Mouse (Mus musculus) heart, adult 8-10 months (tissue): ENCODE measurements at regions not wholly inside any gene's neighbourhood (a gene's known extent, or its start where the extent isn't known, plus 50 kb on each side); places are given as distances from the start of the nearest gene placed in this dataset.
A peak's percentile ranks its signal among the peaks of the same experiment; 100 is the strongest.

Source experiments
- DNase-seq: peaks from one replicate; pipeline ENCODE4 v3.0.0; 2022; ENCODE audit warnings: low spot score

DNA sequence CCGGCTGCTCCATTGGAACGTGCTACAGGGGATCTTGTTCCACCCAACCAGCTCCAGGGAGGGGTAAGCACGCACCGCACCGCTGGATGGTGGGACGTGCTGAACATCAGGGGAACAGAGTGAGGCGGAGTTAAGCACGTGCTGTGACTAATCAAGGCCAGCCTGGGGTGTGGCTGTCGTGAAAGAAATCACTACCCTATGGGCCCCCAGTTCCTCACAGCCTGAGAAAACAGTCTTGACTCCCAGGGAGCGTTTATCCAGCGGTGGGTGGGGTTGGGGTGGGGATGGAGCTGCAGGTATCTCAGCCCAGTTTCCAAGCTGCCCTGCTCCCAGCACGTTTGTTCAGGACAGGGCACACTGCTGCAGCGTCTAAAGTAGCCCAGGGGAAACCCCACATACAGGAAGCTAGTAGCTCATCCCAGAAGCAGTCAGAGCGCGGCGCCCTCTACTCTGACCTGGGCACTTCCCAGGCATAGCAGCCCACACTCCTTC lies 113.4 kb upstream of the Egln3 start:
- no peak for DNase-seq

DNA sequence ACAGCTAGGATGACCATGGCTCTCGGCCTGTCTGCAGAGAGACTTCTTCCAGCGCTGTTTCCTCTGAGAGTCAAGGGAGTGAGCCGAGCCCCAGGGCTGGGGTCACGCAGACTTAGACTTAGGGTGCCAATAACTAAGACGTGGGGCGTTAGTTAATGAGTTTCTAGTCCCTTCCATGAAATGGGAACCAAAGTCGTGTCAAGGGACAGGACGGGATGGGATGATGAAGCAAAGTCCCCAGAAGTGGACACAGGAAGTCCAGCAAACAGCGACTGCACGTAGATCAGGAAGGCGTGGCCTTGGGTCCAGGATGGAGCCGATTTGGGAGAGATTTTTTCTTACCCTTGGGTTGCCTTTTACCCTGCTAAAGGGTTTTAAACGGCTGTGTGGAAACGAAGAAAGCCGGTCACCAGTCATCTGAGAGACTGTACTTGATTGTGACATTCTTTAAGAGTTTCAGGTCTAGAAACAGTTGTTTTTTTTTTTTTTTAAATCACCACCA lies 112.5 kb upstream of the Egln3 start:
- DNase-seq = no peak

DNA sequence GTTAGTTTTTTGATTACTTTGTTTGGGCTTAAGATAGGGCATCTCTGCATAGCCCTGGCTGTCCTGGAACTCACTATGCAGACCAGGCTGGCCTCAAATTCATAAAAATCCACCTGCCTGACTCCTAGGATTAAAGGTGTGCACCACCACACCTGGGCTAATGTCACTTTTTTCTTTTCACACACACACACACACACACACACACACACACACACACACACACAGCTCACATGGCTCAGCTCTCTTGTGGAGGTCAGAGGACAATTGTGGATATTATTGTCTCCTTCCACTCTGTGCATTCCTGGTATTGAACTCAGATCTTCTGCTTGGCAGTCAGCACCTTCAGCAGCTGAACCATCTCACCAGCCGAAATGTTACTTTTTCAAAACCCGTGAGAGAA lies 110.5 kb upstream of the Egln3 start:
- DNase-seq = no peak

DNA sequence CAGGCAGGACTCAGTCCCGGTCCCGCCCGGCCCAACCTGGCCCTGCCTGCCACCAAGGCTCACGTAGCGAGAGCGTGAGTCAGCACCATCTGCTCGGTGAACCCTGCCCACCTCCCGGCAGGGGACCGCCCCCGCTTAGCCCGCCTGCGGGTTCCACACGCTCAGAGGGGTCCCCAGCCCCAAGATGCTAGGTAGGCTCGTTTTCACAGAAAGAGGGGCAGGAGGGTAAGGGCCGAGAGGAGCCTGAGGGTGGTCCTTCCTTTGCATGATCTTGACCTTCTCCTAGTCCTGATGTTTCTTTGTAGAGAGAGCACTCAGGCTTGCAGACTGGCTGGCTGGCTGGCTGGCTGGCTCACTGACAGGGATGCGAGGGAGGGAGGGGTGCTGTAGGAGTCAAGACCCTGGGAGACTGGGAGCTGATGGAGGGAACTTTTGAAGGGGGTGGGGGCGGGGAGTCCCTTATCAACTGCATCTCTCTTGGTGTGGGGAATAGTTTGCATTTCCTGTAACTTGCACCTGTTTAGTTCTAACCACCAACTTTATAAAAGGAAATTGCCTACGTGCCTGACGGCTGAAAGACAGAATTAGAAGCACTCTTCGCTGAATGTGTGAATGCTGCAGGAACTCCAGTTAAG lies 109.7 kb upstream of the Egln3 start:
- peak; percentile 68 for DNase-seq

DNA sequence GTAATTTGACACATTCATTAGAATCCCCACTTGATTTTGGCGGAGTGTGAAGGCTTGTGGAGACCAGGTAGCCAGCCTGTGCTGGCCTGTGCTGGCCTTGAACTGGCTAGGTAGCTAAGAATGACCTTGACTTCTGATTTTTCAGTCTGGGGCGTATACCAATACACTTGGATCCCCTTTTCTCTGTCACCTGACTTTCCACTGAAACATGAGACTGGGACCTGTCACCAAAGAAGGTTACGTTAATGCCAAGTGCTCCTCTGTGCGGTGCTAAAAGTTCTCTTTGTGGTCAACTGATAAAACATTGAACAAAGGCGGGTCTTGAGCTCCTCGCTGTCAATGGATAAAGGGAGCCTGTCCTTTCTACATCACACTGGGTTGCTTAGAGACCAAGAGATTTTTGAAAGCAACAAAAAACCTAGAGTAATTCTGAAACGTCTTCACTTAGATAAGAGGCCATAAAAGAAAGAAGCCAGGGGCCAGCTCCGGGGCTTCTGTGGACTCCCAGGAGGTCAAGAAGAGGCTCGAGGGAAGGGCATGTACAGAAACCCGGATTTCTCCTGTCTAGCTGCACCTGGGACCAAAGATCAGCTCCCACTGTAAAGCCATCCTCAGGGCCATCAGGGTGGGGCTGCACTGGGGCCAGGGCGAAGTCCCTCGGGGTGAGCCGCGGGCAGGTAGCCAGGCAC lies 109.0 kb upstream of the Egln3 start:
- DNase-seq = peak; percentile 16

DNA sequence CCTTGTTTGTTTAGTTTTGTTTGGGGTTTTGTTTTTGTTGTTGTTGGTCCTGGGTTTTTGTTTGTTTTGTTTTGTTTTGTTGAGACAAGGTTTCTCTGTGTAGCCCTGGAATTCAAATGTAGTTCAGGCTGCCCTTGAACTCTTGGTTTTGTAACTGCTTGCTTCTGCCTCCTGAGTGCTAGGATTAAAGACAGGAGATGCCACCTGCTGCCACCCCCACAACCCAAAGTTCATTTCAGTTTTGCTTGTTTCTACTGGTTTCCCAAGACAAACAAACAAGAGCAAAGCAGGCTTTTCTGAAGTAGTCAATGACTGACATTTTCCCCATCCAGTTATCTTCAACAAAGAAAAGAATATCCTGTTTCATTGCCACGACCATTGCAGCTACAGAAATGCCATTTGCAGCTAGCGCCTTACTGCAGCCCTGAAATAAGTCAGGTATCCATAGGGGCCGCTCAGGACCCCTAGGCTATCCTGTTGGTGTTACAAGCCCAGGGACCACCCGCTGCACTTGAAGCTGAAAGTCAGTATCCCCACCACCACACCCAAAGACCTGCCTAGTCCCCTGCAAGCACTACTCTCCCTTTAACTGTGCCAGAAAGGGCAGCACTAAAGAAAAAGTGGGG lies 108.3 kb upstream of the Egln3 start:
- DNase-seq = no peak

DNA sequence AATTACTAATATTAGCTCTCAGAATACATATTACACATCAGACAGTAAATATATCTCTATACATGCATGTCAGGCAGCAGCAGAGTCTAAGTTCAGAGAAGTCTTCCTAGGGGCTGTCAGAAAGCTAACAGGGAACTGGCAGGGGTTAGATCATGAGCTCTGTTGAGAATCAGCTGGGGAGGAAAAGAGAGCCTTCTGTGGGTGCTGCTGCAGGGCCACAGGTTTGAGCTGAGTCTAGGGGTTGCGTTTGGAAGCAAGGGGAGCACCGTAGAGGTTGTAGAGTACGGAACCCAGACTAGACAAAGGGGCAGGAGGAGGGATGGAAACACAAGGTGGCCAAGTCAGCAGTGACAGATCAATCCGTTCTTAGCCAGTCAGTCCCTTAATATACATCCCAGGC lies 106.2 kb upstream of the Egln3 start:
- no peak for DNase-seq

DNA sequence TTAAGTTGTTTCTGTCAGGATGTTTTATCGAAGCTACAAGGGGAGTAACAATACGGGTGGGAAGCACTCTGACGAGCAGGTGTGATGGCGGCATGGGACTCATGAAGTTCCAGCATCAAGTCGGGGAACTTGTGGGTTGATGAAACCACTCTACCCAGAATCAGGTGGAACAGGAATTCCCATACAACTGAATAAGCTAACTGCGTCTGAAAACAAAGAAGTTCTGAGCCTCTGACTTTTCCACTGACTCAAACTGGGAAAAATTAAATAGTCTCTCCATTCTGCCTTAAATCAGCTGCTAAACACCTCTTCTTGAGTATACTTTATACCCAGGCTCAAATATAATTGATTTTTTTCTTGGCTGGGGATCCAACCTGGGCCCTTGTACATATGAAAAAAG lies 105.6 kb upstream of the Egln3 start:
- no peak for DNase-seq

DNA sequence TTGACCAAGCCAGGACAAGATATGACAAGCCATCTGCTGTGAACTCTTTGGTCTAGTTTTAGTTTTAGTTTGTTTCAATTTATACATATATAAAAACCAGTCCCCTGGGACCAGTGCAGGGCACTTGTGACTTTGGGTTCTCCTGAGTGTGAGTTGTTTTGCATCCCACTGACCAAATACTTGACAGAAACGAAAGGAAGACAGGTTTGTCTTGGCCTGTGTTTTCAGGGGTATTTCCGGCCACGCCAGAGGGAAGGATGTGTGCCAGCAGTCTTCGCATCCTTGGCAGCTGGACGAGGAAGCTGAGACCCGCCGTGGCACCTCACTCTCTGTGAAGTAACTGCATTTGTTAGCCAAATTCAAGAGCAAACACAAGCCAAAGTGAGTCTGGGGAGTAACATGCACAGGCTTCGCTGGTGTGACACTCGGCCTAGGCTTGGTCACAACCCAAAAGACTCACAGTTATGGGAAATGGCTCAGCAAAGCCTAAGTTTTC lies 101.5 kb upstream of the Egln3 start:
- no peak for DNase-seq

DNA sequence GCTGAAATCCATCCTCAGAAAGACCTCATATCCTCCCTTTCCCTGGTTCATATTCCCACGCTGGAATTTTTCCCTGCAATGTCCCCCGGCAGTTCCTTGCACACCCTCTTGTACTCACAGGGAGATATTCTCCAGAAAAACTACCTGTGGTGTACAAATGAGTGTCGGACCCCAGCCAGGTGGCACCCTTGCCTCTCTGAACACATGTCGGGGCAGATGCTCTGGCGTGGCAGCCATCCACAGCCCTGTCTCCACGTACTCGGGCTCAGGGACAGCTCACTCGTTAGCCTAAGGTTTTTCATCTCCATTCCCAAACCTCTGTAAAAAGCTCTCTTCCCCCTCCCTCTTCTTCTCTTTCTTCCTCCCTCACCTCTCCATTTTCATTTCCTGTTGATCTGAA lies 100.1 kb upstream of the Egln3 start:
- DNase-seq = no peak

DNA sequence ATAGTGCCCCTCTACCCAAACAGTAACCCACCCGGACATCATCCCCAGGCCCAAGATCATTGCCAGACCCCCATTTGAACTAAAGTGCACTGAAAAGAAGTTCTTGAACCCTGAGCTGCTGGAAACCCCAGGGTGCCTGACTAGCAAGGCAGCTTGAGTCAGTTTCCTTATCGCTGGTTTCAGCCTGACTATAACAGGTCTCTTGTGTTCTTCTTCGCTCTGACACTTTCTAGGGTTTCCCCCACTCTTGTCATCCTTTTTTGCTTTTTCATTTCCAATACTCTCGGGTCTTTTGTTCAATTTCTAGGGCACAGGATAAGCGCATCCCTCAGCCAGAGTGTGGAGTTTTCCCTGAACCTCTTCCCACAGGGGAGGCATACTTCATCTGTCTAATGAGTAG lies 95.8 kb upstream of the Egln3 start:
- no peak for DNase-seq

DNA sequence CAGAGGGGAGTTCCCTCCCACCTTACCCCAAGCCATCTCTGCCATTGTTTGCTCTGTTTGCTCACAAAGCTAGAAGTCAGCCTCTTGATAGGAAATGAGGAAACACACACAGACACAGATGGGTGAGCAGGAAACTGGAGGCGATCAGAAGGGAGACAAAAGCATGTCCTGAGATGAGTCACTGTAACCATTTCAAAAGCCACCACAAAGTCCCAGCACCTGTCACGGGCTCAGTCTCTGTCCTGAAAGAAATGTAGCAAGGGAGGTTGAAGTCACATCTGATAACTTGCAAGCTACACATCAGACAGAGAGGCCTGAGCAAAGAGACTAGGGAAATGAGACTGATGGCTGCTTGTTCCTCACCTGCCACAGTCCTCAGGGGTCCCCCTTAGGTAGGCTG lies 89.6 kb upstream of the Egln3 start:
- DNase-seq = no peak

DNA sequence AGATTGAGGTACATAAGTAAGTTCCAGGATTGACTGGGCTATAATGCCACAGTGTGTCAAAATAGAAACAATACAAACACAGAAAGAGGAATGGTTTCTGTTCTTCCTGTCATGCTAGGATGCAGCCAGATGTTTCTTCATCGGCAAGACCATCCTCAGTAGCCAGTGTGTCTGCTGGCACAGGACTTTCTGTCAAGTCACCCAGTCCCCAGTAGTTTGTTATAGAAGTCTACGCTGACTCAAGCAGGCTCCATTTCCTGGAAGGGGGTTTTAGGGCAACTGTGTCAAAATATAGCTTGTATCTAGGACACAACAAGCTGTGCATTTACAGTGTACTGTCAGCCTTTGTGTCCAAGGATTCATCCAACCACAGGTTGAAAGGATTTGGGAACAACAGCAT lies 86.7 kb upstream of the Egln3 start:
- no peak for DNase-seq

DNA sequence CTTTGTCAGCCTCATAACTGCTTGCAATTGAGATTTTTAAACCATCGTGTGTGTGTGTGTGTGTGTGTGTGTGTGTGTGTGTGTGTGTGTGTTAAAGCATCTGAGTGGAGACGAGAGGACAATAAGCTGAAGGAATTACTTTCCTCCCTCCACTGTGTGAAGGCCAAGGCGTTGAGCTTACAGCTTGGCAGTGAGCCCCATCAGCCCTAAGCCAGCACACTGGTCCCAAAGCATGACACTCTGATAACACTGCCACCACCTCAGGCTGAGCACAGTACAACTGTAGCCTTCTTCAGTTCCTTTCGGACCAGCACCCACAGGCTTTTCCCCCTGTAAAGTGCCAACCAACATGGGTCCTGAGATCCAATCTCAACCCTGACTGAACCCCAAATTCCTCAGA lies 85.1 kb upstream of the Egln3 start:
- DNase-seq = no peak

DNA sequence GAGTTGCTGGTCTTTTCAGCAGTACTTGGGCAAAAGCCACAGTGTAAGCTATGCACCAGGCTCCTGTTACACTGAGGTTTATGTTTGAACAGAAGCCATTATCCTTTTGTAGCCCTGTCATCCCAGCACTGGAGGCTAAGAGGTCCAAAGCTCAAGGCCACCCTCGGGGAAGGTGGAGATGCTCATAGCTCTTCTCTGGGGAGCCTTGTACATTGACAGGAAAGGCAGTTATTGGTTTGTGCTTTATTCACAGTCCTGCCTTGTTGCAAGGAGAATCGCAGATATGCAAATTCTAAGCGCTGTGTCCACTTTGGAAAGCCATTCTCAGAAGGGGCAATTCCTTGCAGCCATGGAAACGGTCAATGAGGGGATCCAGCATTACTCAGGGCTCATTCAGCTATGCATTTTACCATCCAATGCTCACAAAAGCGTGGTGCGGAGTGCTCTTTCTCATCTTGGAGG lies 84.4 kb upstream of the Egln3 start:
- no peak for DNase-seq

DNA sequence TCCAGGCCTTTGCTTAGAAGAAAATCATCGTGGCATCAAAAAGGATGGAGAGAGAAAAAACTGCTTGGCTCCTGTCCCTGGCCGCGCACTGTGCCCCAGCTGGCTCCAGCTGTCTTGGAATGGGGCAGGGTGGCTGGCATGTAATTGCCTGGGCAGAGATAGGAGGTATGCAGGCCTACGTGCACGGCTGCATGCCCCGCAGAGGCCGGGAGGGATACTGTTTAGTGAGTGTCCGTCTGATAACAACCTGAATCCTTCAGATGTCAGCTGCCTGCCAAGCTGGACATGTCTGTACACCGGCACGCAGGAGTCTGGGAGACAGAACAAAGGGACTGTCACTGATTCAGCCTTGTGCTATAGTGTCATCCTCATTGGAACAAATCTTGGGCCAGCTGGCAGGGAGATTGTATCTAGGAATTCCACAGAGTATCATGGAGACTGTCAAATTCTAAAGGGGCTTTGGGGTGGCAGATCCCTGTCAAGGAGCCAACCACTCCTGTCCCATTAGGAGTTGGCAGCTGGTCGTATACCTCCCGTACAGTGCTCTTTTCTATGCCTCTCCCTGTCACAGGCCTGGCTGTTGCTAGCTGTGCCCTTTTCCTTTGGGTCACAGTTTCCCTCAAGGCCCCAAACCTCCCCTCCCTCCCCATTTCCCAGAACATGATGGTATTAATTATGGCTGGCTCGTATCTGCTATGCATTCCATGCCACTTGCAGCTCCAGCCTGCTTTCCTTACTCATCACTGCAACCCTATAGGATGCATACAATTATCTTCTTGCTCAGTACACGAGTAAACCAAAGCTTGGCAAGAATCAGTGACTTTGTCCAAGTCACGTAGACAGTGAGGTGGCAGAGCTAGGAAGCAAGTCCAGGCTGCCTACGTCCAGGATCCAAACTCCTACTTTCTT lies 83.5 kb upstream of the Egln3 start:
- peak; percentile 70 for DNase-seq

DNA sequence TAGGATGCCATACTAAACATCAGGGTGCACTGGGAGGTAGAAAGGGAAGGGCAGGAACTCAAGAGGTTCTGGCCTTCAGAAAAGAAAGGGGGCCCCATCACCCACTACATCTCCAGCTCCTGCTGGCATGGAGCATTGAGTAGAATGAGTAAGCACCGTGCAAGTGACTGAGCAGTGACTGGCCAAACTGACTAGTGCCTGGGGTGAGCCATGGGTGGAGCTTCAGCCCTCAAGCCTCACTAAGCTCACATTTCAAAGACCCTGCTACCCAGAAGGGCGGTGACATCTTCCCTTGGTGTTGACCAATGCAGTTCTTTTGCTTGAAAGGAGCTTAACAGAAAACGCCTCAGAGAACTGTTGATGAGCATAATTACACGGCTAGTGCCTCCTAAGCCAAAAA lies 80.0 kb upstream of the Egln3 start:
- DNase-seq = no peak

DNA sequence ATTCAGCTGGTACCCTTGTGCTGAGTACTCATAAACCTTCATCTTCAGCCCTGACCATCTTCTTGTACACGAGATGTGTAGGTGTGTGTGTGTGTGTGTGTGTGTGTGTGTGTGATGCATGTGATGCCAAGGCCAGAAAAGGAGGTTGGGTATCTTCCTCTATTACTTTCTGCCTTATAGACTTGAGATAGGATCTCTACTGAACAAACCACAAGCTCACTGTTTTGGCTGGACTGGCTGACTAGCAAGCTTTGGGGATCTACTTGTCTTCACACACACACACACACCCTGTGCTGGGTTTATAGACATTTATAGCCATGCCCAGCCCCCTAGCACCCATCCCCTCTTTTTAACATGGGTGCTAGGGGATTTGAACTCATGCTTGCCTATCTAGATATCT lies 79.4 kb upstream of the Egln3 start:
- no peak for DNase-seq

DNA sequence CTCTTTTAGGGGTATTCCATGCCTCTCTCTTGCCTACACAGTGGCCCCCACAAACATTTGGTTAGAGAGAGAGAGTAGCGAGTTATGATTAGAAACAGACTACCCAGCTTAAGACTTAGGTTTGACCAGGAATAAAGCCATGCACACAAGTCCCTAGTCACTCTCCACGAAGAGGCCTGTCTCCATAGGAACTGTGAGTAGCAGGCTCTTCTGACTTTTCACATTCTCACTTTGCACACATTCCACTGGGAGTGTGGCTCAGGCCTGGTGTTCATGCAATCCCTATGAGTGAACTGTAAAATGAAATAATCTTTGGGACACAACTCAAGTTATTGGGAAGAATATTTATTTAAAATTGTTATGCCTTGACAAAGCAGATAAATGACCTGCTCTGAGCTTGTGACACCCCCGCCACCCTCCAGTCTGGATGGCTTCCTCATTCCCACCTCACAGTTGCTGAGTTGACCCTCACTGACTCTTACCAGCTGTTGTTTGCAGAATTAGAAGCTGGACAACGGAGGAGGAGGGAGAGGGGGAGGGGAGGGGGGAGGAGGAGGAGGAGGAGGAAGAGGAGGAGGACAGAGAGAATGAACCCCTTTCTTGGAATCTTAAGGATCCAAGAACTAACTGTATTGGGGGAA lies 78.7 kb upstream of the Egln3 start:
- no peak for DNase-seq

DNA sequence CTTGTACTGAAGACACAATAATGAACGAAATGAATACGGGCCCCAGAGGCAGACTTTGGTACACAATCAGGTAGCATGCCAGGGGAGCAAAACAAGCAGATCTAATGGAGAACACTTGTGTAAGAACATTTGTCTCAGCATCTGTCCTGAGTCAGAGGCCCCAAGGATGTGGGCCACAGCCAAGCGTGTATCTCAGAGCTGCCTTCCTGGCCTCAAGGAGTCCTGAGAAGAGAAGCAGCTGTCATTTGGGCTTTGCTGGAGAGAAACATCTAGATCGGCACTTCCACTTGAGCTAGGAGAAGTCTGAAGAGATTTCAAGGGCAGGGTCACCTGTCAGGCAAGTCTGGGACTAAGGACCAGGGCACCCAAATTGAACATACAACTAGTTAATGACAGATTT lies 76.8 kb upstream of the Egln3 start:
- peak; percentile 50 for DNase-seq

DNA sequence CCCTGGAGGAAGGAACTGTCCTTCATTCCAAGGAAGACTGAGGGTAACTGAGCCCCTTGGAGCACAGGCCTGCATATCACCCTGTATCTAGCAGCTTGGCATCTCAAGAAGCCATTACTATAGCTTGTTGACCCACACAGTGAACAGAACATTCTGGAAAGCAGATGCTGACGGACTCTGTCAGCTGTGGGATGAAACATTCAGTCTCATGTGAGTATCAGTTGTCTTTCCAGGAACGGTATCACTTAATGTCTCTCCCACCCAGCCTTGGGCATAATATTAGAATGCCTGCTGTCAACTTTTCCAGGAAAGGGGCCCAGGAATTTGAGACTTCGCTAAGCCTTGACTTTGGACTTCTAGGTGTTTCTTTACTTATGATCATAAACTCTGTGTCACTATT lies 76.3 kb upstream of the Egln3 start:
- DNase-seq = no peak
